Mouse (Mus musculus) cerebellum, postnatal 4 days (tissue): ENCODE data around the gene Gm7030.
"Not testable (repeated sequence)": the region's sequence is repeated elsewhere in the genome, so short reads cannot be mapped to it uniquely, and the experiment has no call there.

Experiments used
- DNase-seq, 2 experiments: peaks; one replicate each; pipeline ENCODE4 v3.0.0; 2022; ENCODE audit warnings: low spot score in 2 of 2, mixed read lengths in 1 of 2

Gm7030 gene

DNA sequence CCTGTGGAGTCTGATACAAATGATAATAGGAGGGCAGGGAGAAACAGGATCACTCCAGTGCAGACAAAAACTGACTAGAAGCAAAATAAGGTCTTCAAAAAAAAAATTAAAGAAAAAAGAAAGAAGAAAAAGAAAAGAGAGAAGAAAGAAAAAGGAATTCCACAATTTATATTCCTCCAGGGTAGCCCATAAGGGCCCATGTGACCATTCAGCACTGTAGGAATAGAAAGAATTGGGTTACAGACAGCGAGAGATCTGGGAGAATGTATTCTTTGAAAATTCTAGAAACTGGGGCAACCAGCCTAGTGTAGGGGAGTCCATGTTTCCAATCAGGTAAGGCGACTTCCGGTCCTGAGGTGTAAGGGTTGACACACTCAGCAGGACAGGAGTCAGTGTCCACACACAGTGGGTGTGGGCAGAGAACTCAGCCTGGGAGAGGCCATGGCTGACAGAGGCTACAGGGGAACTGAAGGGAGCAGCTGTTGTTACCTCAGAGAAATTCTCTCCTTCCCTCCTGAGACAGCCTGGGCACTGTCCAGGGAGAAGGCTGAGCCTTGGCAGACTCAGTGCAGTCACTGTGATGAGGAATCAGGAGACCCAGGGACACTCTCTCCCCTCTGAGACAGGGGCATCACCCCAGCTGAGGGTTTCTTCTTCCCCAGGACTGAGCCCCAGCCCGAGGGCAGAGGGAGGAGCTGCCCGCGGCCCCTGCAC is 46.5 kb downstream of the Gm7030 start:
- DNase-seq: not testable (repeated sequence)

DNA sequence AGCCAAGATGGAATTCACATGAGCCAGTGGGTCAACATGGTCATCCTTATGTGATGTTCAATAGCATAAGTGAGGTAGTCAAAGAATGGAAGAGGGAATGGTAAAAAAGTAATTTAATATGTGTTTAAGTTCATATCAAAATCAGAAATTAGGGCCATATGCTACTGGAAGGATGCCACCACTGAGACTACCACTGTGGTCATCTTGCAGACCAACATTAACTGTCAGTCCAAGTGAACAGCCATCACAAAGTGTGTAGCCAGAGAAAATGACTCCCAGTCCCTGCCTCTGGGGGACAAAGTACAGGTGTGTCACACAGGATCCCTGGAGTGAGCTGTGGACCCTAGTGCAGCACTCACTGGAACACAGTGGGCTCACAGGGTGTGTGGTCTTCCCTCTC is 47.3 kb downstream of the Gm7030 start:
- not testable (repeated sequence) for DNase-seq

DNA sequence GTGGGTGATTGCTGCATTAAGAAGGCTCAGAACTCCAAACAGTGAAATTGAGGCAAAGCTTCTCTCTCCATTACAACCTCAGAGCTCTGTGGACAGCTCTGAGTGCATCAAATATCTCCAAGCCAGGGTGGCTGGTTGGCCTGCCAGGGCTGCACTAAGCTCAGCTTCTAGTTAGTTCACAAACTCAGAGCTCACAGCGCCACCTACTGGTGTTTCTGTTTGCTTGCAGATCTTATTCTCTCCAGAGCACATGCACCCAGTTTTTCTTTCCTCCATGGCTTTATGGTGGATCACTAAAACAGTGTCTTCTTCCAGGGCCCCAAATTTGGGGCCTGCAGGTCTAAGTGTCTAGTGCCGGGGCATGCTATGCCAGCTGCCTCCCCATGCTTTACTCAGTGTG is 68.4 kb downstream of the Gm7030 start:
- DNase-seq: peak; percentile 84 to 86
